Mouse (Mus musculus) liver, embryonic 14.5 days (tissue): ENCODE results near the gene Zcchc17.

Experiments used
- CTCF ChIP-seq: IDR thresholded peaks from 2 replicates; pipeline ENCODE4 v1.5.1; 2016; ENCODE audit warnings: antibody characterized with exemption, low read depth, control low read depth
- EP300 ChIP-seq: IDR thresholded peaks from 2 replicates; pipeline ENCODE4 v1.6.1; 2016; ENCODE audit warnings: antibody characterized with exemption, low read depth

GRCm38 (mm10) chr4:130294513-130294912 is 65.2 kb downstream of the Zcchc17 start:
- TF ChIP-seq EP300 (peak; percentile 79), CTCF (no peak)
